ENCODE assay signal across 22 mouse cellular contexts in genomic region chr7:139015143-139015542, GRCm38 (mm10).
"Had no signal": no experiment of that assay in that cellular context is flagged by ENCODE, and none has a peak within 500 bp of the region (broad histone marks: within the 10 kb centered on the region; RNA-seq: fewer than 3 reads in every experiment).

No protein-coding gene starts in this region.

- ATAC-seq: hindbrain, embryonic 16.5 days; intestine, postnatal 0 days; liver, embryonic 12.5 days had no signal

- H3K9ac ChIP-seq: heart, embryonic 12.5 days; hindbrain, embryonic 14.5 days; limb, embryonic 13.5 days; limb, embryonic 15.5 days; liver, embryonic 12.5 days; liver, embryonic 14.5 days had no signal

- H3K27ac ChIP-seq: heart, adult 2 months; heart, embryonic 10.5 days; hindbrain, embryonic 14.5 days; layer of hippocampus, adult 2 months; left cerebral cortex, adult 2 months; limb, embryonic 13.5 days; limb, embryonic 15.5 days; liver, embryonic 12.5 days; liver, embryonic 14.5 days had no signal

- H3K4me2 ChIP-seq: heart, embryonic 12.5 days; hindbrain, embryonic 14.5 days; limb, embryonic 13.5 days; limb, embryonic 15.5 days; liver, embryonic 12.5 days had no signal

- H3K36me3 ChIP-seq: heart, embryonic 10.5 days; heart, embryonic 12.5 days; limb, embryonic 13.5 days; limb, embryonic 15.5 days; liver, embryonic 12.5 days had no signal

- H3K4me3 ChIP-seq: heart, adult 2 months; heart, embryonic 10.5 days; heart, embryonic 12.5 days; layer of hippocampus, adult 2 months; left cerebral cortex, adult 2 months; limb, embryonic 13.5 days; limb, embryonic 15.5 days; liver, embryonic 12.5 days had no signal

- H3K9me3 ChIP-seq: heart, embryonic 10.5 days; heart, embryonic 12.5 days; limb, embryonic 13.5 days; limb, embryonic 15.5 days; liver, embryonic 12.5 days had no signal

- H3K4me1 ChIP-seq: liver, embryonic 12.5 days had no signal

- DNase-seq: gastrocnemius, postnatal 14 days; gastrocnemius, postnatal 36 days; heart, adult 2 months; heart, postnatal 10 days; heart, postnatal 36 days; kidney, adult 18-20 months; kidney, adult 8-10 months; kidney, postnatal 10 days; kidney, postnatal 25 days; kidney, postnatal 4 days; layer of hippocampus, adult 9-11 months had no signal
